Mouse (Mus musculus): Measurements from ENCODE around the gene Pamr1.

DNA sequence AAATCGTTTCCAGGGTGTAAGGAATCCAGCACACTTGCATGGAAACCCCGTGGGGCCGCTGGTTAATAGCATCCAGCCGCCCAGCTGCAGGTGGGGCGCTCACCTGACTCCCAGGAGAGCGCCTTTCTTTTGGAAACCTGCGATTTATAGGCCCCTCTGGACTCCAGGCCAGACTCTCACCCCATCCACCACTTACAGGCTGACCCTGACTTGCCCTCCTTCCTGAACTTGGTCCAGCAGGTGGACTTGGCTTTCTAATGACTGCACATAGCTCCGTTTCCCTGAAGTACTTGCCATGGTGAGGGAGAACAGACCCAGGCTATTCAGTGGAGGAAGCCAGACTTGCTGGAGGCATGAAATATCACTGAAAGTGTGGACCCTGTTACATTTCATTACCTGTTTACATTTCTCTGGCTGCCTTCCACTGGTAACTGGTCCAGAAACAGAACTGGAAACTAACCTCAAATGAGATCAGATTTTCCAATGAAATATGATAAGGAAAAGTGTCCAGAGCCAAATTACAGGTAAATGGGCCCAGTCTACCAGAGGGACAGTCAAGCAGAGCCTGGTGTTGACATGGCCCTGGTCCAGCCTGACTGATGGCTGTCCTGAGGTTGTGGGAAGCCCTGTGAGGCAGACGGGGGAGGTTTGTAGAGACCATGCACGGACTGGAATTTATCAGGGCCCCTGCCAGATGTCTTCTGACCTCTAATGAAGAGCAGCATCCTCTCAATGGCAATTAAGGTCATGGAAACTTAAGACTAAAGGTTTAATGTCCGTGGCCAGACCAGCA lies 9.2 kb upstream of the Pamr1 start:
- TF ChIP-seq POLR2A (IDR thresholded peaks at IDR 0.05; ENCODE audit: borderline replicate concordance, insufficient read depth, low read length) (no peak), CTCF (IDR thresholded peaks at IDR 0.05; ENCODE audit: borderline replicate concordance, insufficient read depth, low read depth, low read length) (no peak)

Measured in cerebellum, adult 2 months (tissue).